Mouse (Mus musculus): ENCODE results near the gene Tyrobp. TPM values are rescaled to one million over a fixed set of nuclear protein-coding genes. Genes with fewer than 3 reads are reported as not detected.

Gene Tyrobp
- 10 to 100 TPM; 27.4 to 30.2 TPM for total RNA-seq (2021)

GRCm38 (mm10) chr7:30413596-30413995, at the start of gene Tyrobp:
Tyrobp (plus strand) TSS chr7:30413760.
- no peak for DNase-seq

GRCm38 (mm10) chr7:30367466-30367865, 46.1 kb upstream of the Tyrobp start:
- DNase-seq, result no peak

GRCm38 (mm10) chr7:30373501-30373962, 40.0 kb upstream of the Tyrobp start:
- DNase-seq, result peak; percentile 93 to 95

GRCm38 (mm10) chr7:30380061-30380460, 33.5 kb upstream of the Tyrobp start:
- no peak for DNase-seq

- no peak for DNase-seq
Observed at GRCm38 (mm10) chr7:30384106-30384505, 29.5 kb upstream of the Tyrobp start.

- DNase-seq, result no peak
Observed at GRCm38 (mm10) chr7:30392746-30393520, 20.6 kb upstream of the Tyrobp start.

GRCm38 (mm10) chr7:30393631-30394030, 19.9 kb upstream of the Tyrobp start:
- DNase-seq, result no peak

- no peak for DNase-seq
Observed at GRCm38 (mm10) chr7:30394379-30394778, 19.2 kb upstream of the Tyrobp start.

GRCm38 (mm10) chr7:30394871-30395270, 18.7 kb upstream of the Tyrobp start:
- no peak for DNase-seq

- DNase-seq, result no peak
Observed at GRCm38 (mm10) chr7:30399671-30400070, 13.9 kb upstream of the Tyrobp start.

- no peak for DNase-seq
Observed at GRCm38 (mm10) chr7:30402343-30402742, 11.2 kb upstream of the Tyrobp start.

- no peak for DNase-seq
Observed at GRCm38 (mm10) chr7:30408639-30409038, 4.9 kb upstream of the Tyrobp start.

GRCm38 (mm10) chr7:30409789-30410188, 3.8 kb upstream of the Tyrobp start:
- DNase-seq, result no peak

- DNase-seq, result no peak
Observed at GRCm38 (mm10) chr7:30411023-30411422, 2.5 kb upstream of the Tyrobp start.

GRCm38 (mm10) chr7:30412735-30413147, 819 bp upstream of the Tyrobp start:
- no peak for DNase-seq

GRCm38 (mm10) chr7:30417856-30418255, 4.3 kb downstream of the Tyrobp start:
- DNase-seq, result no peak

GRCm38 (mm10) chr7:30419561-30420499, 6.3 kb downstream of the Tyrobp start, which contains the start of gene Hcst:
Hcst (minus strand) TSS chr7:30419854.
- DNase-seq, result no peak

GRCm38 (mm10) chr7:30420673-30421072, 7.1 kb downstream of the Tyrobp start:
- DNase-seq, result no peak

- peak in 1 of 2 experiments; percentile 34 for DNase-seq
Observed at GRCm38 (mm10) chr7:30421175-30421889, 7.8 kb downstream of the Tyrobp start, which contains the start of gene Nfkbid. Nfkbid (plus strand) TSS chr7:30421732.

GRCm38 (mm10) chr7:30421890-30422435, 8.4 kb downstream of the Tyrobp start:
- DNase-seq, result peak; percentile 90 to 91

- no peak for DNase-seq
Observed at GRCm38 (mm10) chr7:30422560-30422959, 9.0 kb downstream of the Tyrobp start.

- peak; percentile 50 to 51 for DNase-seq
Observed at GRCm38 (mm10) chr7:30423071-30423641, 9.6 kb downstream of the Tyrobp start.
